Mouse (Mus musculus): ENCODE measurements around the gene Cactin.

Cactin gene

DNA sequence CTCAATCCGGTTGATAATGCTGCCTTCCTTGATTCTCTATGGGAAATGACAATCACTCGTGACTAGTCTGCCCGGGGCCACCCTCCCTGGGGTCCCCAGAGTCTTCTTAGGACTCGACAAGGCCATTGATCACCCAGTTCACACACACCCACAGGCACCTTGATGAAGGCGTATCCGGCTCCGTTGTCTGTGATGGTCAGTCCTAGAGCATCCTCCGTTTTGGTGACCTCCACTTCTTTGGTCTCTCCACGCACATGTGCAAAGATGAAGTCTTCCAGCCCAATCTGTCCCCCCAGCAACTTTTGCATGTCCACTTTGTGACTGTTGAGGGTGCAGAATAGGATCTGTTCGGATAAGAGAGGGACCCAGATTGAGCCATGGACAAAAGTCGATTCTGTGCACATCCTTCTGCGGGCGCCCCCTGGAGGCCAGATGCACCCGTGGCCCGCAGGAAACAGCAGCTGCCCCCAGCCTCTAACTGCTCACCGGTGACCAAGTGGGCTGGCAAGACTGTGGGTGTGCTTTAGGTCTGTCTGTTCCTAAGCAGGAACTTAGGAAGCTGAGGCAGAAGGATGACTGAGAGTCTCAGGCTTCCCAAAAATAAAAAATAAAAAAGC lies 20.5 kb downstream of the Cactin start:
- peak; percentile 87 for DNase-seq (ENCODE audit: low read depth, low spot score)

DNA sequence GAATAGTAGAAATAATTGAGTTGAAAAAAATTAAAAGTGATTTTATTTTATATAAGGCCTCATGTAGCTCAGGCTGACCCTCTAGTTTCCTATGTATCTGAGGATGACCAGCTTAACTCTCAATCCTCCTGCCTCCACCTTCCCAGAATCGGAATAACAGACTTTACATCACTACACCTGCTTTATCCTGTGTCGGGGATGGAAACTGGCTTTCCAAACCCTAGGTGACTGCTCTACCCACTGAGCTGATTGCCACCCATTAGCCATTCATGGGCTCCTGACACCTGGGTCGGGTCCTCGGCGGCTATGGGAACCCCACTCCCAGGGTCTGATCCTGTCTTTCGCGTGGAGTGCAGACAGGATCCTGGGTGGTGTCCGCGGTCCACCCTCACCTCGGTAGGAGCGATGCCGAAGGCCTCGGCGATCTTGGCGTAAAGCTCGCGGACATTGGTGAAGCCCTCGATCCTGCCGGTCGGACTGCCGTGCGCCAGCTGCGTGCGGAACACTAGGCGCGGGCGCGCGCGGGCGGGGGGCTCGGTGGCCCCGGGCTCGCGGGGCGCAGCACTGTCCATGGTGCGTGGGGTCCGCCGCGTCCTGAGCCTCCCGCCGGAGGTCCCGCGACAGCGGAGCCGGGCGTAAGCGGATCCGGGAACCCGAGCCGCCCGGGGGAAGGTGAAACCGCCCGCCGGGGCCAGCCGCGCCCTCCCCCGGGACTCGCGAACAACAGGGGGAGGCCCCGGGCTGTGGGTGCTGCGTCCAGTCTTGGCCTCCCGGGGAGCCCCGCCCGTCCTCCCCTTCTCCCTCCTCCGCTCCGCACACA lies 22.0 kb downstream of the Cactin start, which contains the start of gene Gipc3:
Gene Gipc3 (minus strand): TSS at position 581 of the 820 bp plus-strand sequence.
- DNase-seq (ENCODE audit: low read depth, low spot score), result peak; percentile 36

DNA sequence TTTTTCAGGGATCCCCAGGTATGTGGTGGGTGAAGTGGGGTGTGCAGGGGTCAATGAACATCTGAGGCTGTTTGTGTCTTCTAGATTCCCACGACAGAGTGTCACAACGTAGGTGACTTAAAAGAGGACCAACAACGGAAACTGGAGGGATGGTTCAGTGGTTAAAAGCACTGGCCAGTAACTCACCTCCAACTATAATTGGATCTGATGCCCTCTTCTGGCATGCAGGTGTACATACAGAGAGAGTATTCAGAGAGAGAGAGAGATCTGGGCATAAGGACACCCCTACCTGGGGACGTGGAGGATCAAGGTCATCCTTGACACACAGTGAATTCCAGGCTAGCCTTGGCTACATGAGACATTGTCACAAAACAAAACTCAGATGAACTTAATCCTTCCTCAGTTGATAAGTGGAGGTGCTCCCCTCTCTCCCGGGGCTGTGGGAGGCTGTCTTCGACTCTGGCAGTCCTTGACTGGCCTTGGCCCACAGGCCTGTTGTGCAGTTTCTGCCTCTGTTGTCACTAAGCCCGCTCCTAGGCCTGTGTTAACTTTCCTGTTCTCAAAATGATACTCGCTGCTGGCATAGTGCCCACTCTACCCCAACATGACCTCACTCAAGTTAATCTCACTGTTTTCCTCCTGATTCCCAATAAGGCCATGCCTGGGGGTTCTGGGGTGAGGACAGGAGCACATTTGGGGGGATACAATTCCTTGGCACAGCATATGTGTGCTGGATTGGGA lies 23.7 kb downstream of the Cactin start:
- peak; percentile 64 for DNase-seq (ENCODE audit: low read depth, low spot score)

DNA sequence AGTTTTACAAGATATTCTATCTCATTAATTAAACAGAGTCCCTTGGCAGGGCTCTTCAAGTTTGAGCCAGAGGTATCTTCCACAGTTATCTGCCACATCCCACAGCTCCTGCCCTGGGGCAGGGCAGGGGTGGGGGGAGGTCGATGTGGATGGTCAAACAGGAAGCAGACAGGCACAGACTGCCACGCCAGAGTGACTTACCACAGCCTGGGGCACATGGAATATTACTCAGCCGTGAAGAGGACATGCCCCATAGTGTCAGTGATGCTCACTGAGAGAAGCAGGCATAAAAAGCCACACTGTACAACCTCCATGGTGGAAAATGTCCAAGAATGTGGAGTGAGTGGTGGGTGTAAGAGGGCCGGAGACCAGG lies 24.2 kb downstream of the Cactin start:
- DNase-seq (ENCODE audit: low read depth, low spot score), result no peak

DNA sequence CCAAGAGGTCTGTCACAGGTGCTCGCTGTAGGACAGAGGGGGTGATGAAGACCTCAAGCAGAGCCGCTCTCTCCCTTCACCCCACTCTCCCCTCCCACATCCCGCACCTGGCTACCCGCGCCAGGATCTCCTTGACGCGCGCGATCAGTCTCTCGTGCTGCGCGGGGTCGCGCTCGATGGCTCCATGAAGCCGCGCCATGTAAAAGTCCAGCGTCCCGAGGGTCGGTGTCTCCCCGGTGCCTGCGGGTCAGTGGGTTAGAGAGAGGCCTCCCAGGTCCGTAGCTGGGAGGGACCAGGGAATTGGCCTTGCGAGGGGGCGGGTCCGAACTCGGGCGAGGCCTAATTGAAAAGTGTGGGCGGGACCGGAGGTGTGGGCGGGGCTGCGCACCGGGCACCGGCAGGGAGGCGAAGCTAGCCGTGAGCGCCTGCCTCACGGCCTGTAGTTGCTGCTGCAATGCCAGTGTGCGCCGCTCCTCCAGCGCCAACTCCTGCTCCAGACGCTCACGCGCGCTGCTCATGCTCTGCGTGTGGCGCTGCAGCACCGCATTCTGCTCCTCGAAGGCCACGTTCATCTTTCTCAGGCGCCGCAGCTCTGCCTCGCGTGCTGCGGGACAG lies 25.7 kb downstream of the Cactin start:
- peak; percentile 56 for DNase-seq (ENCODE audit: low read depth, low spot score)

DNA sequence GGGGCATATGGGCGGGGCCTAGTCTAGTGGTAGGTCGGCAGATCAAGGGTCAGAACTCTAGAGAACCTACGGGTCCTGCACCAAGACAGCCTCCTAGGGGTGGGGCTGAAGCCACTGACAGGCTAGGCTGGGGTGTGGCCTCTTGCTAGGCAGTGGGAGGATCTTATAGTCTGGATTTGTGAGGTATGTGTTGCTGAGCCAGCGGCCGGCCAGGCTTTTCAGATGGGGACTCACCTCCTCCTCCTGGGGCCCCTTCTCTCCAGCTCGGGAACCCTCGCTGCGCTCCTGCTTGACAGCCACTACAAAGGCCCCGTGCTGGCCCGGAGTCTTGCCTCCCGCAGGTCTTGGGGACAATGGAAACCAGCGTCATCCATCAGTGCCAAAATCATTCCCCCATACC lies 28.2 kb downstream of the Cactin start:
- DNase-seq (ENCODE audit: low read depth, low spot score), result peak; percentile 53

DNA sequence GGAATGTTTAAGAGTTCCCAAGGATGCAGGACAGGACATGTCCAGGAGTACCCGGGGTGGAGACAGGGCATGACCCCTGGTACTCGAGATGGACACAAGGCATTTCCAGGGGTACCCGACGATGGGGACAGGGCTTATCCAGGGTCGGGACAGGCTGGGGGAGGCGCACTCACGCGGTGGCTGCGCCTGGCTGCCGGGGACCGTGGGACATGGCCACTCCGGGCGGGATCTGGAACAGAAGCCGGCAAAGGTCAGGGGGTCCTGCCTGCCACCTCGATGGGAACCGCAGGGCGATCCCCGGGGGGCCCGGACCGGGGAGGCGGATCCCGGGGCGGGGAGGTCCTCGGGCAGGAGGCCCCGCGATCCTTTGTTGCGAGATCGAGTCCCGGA lies 29.1 kb downstream of the Cactin start:
- no peak for DNase-seq (ENCODE audit: low read depth, low spot score)

DNA sequence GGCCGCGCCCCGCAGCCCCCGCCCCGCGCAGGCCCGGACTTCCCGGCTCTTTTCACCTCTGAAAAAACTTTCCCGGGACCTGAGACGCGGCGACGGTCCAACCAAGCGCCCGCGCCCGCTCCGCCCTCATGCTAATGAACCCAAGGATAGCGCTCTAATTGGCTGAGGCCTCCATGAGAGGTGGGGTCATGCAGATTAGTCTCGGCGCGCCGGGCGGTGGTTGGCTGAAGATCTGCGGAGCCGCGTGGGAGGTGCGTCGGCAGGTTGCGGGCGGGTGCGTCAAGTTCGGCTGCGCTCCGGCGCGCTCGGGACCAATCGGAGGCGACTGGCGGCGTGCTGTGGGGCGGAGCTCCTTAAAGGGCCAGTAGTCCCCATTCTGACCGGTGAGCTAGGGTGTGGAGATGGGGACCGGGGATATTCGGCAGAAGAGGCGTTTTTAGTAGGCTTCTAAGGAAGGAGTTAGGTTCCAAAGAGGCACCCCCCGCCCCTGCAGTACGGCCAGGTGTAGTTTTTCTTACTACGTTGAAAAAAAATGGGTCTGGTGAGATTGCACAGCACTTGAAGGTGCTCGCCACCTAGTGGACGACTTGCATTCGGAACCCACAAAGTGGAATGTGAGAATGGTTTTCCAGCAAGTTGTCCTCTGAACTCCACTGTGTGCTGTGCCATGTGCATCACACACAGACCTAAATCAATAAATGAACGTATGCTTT lies 29.6 kb downstream of the Cactin start, which contains the start of gene Hmg20b:
Gene Hmg20b (minus strand): TSS at position 130 of the 713 bp plus-strand sequence.
- DNase-seq (ENCODE audit: low read depth, low spot score), result peak; percentile 100

DNA sequence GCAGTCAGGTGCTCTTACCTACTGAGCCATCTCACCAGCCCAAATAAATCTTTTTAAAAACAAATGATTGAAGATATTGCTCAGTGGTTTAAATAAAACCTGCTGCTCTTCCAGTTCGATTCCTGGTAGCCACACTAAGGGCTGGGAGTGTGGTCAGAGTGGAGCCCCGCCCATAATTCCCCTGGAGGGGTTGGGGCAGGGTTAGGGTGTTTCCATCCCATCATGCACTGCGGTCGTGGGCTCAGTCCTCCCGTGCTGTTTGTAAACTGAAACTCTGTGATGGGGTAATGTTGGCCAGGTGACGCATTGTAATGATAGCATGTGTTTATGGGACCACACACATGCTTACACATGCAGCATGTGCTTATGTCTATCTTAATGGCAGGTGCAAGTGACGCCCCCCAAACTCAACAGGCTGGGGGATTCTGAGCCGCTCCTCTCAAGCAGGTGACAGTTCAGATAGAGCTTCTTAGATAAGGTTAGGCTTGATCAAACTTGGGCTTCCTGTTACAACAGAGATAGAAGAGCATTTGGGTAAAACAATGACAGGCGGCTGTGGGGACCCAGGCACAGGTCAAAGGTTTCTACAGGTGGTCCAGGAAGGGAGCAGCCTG lies 30.9 kb downstream of the Cactin start:
- peak; percentile 83 for DNase-seq (ENCODE audit: low read depth, low spot score)

DNA sequence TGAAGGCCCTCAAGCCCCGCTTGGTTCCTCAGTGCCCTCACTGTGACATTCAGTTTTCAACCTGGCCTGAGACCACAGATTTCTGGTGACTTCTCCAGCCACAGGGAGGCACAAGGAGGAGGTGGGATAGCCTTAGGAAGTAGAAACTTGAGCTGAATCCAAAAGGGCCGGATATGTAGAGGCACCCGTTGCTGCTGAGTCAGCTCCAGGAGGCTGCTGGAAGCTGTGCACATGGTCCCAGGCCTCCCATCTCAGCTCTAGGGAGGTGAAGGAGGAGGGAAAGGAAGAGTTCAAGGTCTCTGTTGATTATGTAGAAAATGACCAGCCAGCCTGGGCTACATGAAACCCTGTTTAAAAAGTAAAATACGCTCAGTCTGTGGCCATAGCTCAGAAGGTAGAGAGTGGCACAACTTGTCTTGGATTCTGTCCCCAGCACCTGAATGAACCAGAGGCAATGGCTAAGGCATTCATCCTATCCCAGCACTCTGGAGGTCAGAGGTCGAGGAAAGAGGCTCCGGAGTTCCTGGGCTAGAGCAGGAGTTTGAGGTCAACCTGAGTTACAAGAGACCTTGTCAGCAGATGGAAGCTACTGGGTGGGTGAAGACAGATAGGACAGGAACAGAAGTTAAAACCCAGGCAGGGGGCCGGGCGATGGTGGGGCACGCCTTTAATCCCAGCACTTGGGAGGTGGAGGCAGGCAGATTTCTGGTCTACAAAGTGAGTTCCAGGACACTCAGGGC lies 34.0 kb downstream of the Cactin start:
- DNase-seq (ENCODE audit: low read depth, low spot score), result no peak

DNA sequence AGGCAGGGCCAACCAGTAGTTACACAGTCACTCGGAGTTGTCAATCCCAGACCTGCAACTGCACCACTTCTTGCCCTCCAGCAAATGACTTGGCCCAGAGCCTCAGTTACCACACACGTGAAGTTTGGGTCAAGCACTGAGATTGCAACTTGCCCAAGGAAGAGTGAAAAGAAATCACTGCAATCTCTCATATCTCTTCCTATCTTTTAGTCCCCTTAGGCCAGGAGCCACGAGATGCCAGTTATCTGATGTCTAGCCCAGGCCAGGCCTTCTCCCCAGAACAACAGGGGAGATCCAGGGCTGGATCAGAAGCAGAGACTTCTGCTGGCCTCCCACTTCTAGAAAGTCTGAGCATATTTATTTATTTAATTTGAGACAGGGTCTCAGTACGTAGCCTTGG lies 34.6 kb downstream of the Cactin start:
- no peak for DNase-seq (ENCODE audit: low read depth, low spot score)

DNA sequence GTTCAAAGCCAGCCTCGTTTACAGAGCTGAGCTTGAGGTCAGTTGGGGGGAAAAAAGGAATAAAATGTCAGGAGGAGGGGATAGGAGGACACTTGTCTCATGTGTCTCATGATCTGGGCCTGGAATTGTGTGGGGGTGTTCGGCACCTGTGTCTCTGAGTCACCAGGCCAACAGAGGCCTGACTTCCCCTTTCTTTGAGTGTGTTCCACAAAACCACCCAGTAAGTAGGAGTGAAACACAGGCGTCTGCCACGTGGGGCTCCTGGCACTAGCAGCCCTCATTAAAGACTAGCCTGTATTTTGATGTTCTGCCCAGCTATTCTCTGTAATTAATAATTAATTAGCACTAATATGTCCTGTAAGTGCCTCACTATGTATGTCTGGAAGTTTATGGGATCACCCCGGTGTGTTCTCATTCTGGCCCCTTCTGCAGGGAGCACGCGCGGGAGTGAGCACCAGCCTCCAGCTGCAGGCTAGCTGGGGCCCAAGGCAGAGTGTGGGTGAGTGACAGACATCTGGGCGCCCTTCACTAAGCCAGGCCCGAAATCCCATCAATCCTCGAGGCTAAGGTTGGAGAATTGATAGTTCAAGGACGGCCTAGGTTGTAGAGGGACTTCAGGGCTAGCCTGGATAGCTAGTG lies 35.6 kb downstream of the Cactin start:
- no peak for DNase-seq (ENCODE audit: low read depth, low spot score)

DNA sequence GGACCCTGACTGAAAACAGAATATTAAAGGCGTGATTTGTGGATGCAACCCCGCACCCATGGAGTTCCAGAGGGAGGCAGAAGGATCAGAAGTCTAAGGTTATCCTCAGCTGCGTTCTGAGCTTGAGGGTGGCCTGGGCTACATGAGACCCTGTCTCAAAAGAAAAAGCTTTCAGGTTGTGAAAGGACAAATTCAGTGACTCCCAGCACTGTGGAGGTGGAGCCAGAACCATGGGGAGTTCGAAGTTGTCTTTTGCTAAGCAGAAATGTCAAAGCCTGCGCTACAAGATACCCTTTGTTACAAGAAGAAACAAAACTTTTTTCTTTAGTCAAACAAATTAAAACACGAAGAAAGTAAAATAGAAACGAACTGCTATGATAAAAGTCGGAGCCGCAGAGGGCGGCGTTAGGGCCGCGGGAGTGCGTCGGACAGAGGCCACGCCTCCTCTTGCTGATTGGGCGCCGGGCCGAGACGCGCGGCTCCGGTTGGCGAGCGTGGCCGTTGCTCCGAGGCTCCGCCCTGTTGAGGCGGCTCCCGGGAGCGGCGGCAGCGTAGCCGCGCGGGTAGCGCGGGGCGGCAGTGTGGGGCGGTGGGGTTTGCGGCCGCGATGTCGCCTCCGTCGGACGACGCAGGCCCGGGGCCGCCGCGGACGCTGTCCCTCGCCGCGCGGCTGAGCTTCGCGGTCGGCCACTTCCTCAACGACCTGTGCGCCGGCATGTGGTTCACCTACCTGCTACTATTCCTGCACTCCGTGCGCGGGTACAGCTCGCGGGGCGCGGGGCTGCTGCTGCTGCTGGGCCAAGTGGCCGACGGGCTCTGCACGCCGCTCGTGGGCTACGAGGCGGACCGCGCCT lies 36.3 kb downstream of the Cactin start, which contains the start of gene Mfsd12:
Gene Mfsd12 (plus strand): TSS at position 501 of the 854 bp plus-strand sequence.
- peak; percentile 95 for DNase-seq (ENCODE audit: low read depth, low spot score)

DNA sequence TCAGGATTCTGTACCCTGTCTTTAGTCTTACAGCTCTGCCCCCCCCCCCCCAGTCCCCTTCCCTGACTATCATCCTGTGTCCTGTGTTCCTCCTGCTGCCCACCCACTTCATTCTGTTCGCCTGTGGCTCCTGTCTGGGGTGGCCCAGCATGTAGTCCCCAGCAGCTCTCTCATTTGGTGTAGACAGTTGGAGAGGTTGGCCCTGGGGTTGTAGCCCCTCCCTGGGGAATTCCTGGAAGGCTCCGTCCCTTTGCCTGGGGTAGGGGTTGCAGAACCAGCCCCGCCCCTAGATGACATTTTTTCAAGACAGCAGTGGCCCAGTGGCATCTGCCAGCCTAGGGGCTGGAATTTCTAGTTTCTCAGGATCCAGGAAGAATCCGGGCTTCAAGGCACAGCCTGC lies 37.3 kb downstream of the Cactin start:
- no peak for DNase-seq (ENCODE audit: low read depth, low spot score)

DNA sequence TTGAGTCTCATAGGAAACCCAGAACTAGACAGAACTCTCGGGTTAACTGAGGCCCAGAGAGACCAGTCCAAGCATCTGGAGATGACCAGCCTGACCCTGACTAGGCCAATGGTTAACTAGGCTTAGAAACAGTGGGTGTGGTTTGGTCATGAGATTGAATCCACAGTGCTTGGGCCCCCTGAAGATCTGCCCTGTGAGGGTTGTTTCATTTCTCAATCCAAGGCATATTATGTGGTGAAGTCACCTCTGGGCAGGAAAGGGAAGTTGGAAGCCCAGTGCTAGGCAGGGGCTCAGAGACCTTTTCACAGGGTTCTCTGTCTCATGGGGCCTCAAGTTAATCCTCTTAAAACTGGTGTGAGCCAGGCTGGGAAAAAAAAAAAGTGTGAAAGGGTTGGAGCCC lies 37.9 kb downstream of the Cactin start:
- no peak for DNase-seq (ENCODE audit: low read depth, low spot score)

DNA sequence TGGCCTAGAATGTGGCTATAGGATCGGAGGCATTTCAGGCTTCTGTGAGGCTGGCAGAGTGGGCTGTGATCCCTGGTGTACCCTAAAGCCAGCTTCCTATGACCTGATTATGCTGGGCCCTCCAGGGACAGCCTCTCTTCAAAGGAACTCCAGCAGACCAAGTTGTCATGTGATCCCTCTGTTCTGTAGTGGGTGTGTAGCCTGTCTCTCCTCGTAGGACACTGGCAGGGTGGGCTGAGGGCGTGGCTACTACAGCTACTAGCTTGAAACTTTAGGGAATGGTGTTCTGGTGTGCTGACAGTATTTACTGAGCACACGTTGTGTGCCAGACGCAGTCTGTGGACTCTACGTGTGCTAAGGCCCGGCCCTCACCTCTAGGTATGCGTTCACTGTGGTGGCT lies 39.8 kb downstream of the Cactin start:
- DNase-seq (ENCODE audit: low read depth, low spot score), result no peak

DNA sequence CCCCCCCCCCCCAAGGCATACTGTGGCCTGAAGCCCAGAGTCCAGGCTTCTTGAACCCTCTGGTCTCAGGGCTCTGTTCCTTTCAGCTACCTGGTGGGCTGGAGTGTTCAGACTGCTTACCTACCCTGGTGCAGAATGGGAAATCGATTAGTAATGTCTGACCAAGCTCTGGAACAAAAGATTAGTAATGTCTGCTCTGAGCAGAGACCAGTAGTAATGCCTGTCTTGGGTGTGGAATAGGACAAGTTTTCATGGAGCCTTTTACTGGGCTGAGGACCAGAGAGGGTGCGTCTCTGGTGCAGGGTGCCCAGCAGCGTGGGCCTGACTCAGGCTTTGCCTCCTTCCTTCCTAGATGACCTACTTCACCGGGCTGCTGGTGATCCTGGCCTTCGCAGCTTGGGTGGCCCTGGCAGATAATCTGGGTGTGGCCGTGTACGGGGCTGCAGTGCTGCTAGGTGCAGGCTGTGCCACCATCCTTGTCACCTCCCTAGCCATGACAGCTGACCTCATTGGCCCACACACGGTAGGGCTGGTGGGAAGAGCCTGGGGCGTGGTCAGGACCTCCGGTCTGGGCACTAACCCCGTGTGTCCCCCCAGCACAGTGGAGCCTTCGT lies 41.5 kb downstream of the Cactin start:
- DNase-seq (ENCODE audit: low read depth, low spot score), result no peak
